Mouse (Mus musculus) ES-Bruce4 (cell line): Measurements from ENCODE around the gene Ap3d1. TPM values are rescaled to one million over a fixed set of nuclear protein-coding genes. Genes with fewer than 3 reads are reported as not detected.
A peak's percentile ranks its signal among the peaks of the same experiment; 100 is the strongest.

Experiments used
- H3K27ac ChIP-seq: 2 replicates; pipeline ENCODE4 v1.5.1; 2012; ENCODE audit warnings: low read length, inconsistent platforms; ENCODE audit not compliant: insufficient read depth
- H3K27me3 ChIP-seq: 2 replicates; pipeline ENCODE4 v1.6.1; 2012; ENCODE audit warnings: mild to moderate bottlenecking, low read length, inconsistent platforms; ENCODE audit not compliant: control insufficient read depth, poor library complexity, insufficient read depth, severe bottlenecking
- H3K36me3 ChIP-seq: 2 replicates; pipeline ENCODE4 v1.6.1; 2012; ENCODE audit warnings: inconsistent platforms, mild to moderate bottlenecking, low read length, moderate library complexity; ENCODE audit not compliant: control insufficient read depth, poor library complexity, insufficient read depth, severe bottlenecking
- H3K4me1 ChIP-seq: one replicate; pipeline ENCODE4 v1.8.1; 2011; ENCODE audit warnings: low read length; ENCODE audit not compliant: control insufficient read depth, insufficient read depth
- H3K4me3 ChIP-seq: 2 replicates; pipeline ENCODE4 v1.5.1; 2011; ENCODE audit warnings: low read depth, mild to moderate bottlenecking, low read length
- H3K9ac ChIP-seq: 2 replicates; pipeline ENCODE4 v1.6.1; 2012; ENCODE audit warnings: low read depth, mild to moderate bottlenecking, inconsistent platforms; ENCODE audit not compliant: poor library complexity, severe bottlenecking
- H3K9me3 ChIP-seq: replicated peaks from 2 replicates; pipeline ENCODE4 v1.6.1; 2012; ENCODE audit warnings: mild to moderate bottlenecking, low read length, inconsistent platforms; ENCODE audit not compliant: control insufficient read depth, poor library complexity, insufficient read depth, severe bottlenecking
- CTCF ChIP-seq: IDR thresholded peaks from one replicate; pipeline ENCODE4 v1.8.1; 2011; ENCODE audit warnings: low read depth, low read length
- EP300 ChIP-seq: IDR thresholded peaks from 2 replicates; pipeline ENCODE4 v1.6.1; 2011; ENCODE audit warnings: low read depth, low read length; ENCODE audit not compliant: insufficient read depth
- POLR2A ChIP-seq: IDR thresholded peaks from one replicate; pipeline ENCODE4 v1.8.1; 2011; ENCODE audit warnings: low read length; ENCODE audit not compliant: insufficient read depth
- polyA plus RNA-seq: library from polyadenylated mRNA; stranded (reverse); fragments of >200 nt; gene quantifications from 2 replicates; pipeline ENCODE4 v1.2.4, GENCODE M21; 2011; ENCODE audit warnings: low read depth; ENCODE audit not compliant: missing spikeins, insufficient read depth, insufficient read length

The Ap3d1 gene
- polyA plus RNA-seq, 1 experiment: 55.2 TPM

DNA sequence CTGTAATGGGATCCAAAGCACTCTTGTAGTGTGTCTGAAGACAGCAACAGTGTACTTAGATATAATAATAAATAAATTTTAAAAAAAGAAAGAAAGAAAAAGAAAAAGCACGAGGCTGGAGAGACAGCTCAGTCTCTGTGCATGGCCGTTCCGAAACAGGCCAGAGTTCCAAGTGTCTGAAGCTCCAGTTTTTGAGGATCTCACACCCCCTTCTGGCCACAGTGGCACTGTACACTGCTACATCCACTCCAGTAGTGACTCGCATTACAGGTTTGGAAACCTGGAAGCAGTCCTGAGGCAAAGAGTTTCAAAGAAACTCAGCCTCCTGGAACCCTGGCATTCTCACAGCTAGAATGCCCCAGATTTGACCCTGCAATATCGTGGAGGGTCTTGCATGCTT, 54.2 kb downstream of the Ap3d1 start:
- no peaks in the 10 kb centered on the region for H3K4me1 ChIP-seq
- H3K27me3 ChIP-seq: no peaks in the 10 kb centered on the region
- H3K27ac ChIP-seq: no peak overlapping the region
- H3K9me3 ChIP-seq: no peaks in the 10 kb centered on the region
- no peaks in the 10 kb centered on the region for H3K36me3 ChIP-seq
- H3K9ac ChIP-seq: no peak overlapping the region
- no peak overlapping the region for H3K4me3 ChIP-seq
- TF ChIP-seq CTCF (peak; percentile 67), POLR2A (no peak)

DNA sequence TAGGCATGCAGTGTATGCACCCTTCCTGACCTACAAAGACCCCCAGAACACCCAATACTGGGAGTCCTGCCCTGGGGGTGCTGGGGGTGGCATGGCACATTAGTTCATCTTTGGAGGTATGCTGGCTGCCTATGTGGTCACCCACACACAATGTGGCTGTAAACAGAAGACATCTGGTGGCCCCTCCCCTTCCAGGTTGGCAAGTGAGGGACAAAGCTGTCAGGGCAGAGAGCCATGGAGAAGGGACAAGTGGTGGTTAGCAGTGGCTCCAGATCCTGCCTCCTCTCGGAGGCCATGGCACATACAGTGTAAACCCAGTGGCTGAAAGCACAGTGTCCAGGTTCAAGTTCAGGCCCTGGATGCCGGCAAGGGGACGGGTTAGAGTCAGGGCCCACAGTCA, 55.4 kb downstream of the Ap3d1 start:
- Histone ChIP-seq H3K27ac (no peak overlapping the region), H3K27me3 (no peaks in the 10 kb centered on the region), H3K9me3 (no peaks in the 10 kb centered on the region), H3K4me1 (no peaks in the 10 kb centered on the region), H3K4me3 (no peak overlapping the region), H3K36me3 (no peaks in the 10 kb centered on the region), H3K9ac (no peak overlapping the region)
- no peak for TF ChIP-seq CTCF
- no peak for TF ChIP-seq EP300
- no peak for TF ChIP-seq POLR2A

DNA sequence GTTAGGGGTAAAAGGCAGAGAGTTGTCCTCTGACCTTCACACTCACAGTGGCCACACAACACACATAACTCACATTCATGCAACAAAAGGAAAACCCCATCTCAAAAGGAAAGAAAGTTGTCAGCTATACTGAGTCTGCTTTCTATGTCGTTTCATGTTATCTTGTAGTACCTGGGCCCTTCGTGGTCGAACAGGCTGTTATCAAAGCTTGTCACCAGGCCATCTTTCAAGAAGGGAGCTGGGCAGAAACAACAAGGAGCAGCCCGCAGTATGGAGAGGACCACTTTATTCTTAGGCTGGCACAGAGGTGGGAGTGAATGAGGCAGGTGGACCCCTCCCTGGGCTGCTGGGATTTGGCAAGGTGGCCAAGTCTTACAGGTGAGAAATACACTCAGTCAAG, 57.1 kb downstream of the Ap3d1 start:
- H3K36me3 ChIP-seq: no peaks in the 10 kb centered on the region

DNA sequence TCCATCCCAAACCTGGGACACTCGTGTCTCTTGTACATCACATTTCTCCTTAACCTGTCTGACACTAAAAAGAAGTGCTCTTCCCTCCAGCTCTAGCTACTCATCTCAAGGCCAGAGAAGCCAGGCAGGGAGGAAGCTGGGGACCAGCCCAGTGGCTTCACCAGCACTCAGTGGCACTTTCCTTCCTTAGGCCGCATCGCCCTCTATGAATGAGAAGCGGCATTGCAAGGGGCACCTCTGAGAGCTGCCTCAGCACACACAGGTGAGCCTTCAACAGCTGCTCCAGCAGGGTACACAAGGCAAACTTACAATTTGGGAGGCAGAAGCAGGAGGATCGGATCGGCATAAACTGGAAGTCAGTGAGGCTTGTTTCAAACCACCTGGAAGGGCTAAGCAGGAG, 57.9 kb downstream of the Ap3d1 start:
- no peak overlapping the region for H3K27ac ChIP-seq
- TF ChIP-seq POLR2A: no peak
- no peak for TF ChIP-seq EP300
- peak; percentile 82 for TF ChIP-seq CTCF
- H3K9ac ChIP-seq: no peak overlapping the region
- H3K9me3 ChIP-seq: no peaks in the 10 kb centered on the region
- no peaks in the 10 kb centered on the region for H3K36me3 ChIP-seq
- peaks cover 5% of the 10 kb centered on the region for H3K4me1 ChIP-seq
- H3K4me3 ChIP-seq: no peak overlapping the region
- H3K27me3 ChIP-seq: no peaks in the 10 kb centered on the region

More for the DNA sequence above, 57.1 kb downstream of the Ap3d1 start:
- Histone ChIP-seq H3K9ac (no peak overlapping the region), H3K4me1 (no peaks in the 10 kb centered on the region), H3K9me3 (no peaks in the 10 kb centered on the region), H3K27ac (no peak overlapping the region), H3K4me3 (no peak overlapping the region), H3K27me3 (no peaks in the 10 kb centered on the region)
- no peak for TF ChIP-seq POLR2A
- TF ChIP-seq EP300: no peak

DNA sequence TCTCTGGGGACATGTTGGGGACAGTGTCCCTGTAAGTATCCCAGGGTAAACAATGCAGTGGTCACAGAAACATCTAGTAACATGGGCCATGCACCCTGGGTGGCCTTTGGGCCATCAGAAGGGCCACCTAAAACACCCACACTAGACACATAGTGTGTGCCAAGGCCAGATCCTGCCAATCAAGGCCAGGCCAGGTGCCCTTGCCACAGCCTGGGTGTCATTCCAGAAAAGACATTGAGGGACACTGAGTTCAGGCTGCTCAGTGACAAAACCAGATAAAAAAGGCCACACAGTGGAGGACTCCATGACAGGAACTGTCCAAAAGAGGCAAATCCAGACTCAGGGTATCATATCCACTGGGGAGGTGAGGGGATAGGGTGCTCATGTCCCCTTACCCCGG, 58.4 kb downstream of the Ap3d1 start:
- Histone ChIP-seq H3K4me1 (peaks cover 5% of the 10 kb centered on the region), H3K36me3 (no peaks in the 10 kb centered on the region), H3K9me3 (no peaks in the 10 kb centered on the region), H3K4me3 (no peak overlapping the region), H3K27ac (no peak overlapping the region), H3K27me3 (no peaks in the 10 kb centered on the region), H3K9ac (no peak overlapping the region)
- TF ChIP-seq POLR2A: no peak
- TF ChIP-seq CTCF: no peak
- no peak for TF ChIP-seq EP300

DNA sequence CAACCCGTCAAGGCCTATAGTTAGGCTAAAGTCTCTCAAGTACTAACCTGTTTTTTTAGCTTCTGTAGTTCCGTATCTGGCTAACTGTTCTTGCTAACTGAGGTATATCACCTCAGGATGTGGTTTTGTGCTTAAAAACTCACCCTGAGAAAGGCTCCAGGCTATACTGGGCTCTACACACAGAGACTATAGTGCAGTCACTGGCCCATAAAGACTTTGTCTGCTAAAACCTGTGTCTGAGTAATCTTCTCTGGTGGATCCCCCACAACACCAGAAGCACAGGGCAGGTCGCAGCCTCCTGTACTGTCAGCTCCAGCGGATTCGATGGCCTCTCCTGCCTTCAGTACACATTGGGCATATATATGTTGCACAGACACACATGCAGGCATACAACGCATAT, 60.1 kb downstream of the Ap3d1 start:
- Histone ChIP-seq H3K4me1 (peaks cover 5% of the 10 kb centered on the region), H3K9ac (no peak overlapping the region), H3K4me3 (no peak overlapping the region), H3K27ac (no peak overlapping the region), H3K9me3 (no peaks in the 10 kb centered on the region), H3K36me3 (no peaks in the 10 kb centered on the region), H3K27me3 (no peaks in the 10 kb centered on the region)
- no peak for TF ChIP-seq POLR2A
- TF ChIP-seq CTCF: no peak
- TF ChIP-seq EP300: no peak

DNA sequence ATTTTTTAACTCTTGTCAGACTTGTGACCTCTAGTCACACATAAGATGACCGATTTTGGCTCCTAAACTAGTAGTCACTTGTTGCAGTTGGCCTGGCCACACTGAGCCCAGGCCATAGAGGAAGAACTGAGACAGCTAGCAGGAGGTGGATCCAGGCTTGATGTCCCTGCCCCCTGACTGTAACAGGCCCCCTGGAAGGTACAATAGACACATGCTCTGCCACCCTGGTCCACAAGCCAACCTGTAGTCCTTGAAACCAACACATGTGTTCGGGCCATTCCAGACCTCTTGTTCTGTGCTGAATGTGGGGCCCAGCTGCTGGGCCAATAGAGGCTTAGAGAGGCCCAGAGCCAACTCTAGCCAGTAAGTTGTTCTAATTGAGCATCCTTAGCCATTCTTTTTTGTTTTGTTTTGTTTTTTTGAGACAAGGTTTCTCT, 61.8 kb downstream of the Ap3d1 start:
- Histone ChIP-seq H3K27me3 (no peaks in the 10 kb centered on the region), H3K27ac (no peak overlapping the region), H3K4me3 (no peak overlapping the region), H3K9me3 (no peaks in the 10 kb centered on the region), H3K4me1 (peaks cover 5% of the 10 kb centered on the region), H3K36me3 (no peaks in the 10 kb centered on the region), H3K9ac (no peak overlapping the region)
- TF ChIP-seq POLR2A: no peak
- TF ChIP-seq CTCF: no peak
- no peak for TF ChIP-seq EP300
